Mouse (Mus musculus): ENCODE results near the gene Myo5a. TPM values are rescaled to one million over a fixed set of nuclear protein-coding genes. Genes with fewer than 3 reads are reported as not detected.

The Myo5a gene
- total RNA-seq, 2 experiments from 2014 or later, result 11.0 to 11.7 TPM

GRCm38 (mm10) chr9:75267147-75267546 lies 196.3 kb downstream of the Myo5a start:
- intact Hi-C loops (cut with DNase I), result no loop called here
- no peak for DNase-seq (ENCODE audit: low spot score)

- DNase-seq (ENCODE audit: low spot score), result no peak
- intact Hi-C loops (cut with DNase I), result no loop called here
Observed at GRCm38 (mm10) chr9:75270382-75270781, 199.6 kb downstream of the Myo5a start.

- no peak for DNase-seq (ENCODE audit: low spot score)
- intact Hi-C loops (cut with DNase I), result no loop called here
Observed at GRCm38 (mm10) chr9:75271539-75271938, 200.7 kb downstream of the Myo5a start.

Other genes starting within 250 kb of the Myo5a start
- gene Onecut1, start 209.1 kb upstream of the Myo5a start, total RNA-seq (2021), result not detected
- gene Fam214a, start 118.1 kb upstream of the Myo5a start, total RNA-seq (2021), result 10 to 100 TPM; 25.2 to 28.8 TPM
- gene Arpp19, start 33.4 kb upstream of the Myo5a start, total RNA-seq (2021), result 100 to 1,000 TPM; 147 to 158 TPM
- gene Myo5c, start 161.0 kb downstream of the Myo5a start, total RNA-seq (2021), result 1 to 10 TPM; 5.6 to 7.1 TPM
- gene Gnb5, start 235.3 kb downstream of the Myo5a start, total RNA-seq (2021), result 10 to 100 TPM; 25.0 to 26.5 TPM